Mouse (Mus musculus) thymus, adult 2 months (tissue): Measurements from ENCODE around the gene Olfr172.

Experiments used
- CTCF ChIP-seq: fragments of 200-500 bp; IDR thresholded peaks from 2 replicates; pipeline ENCODE4 v1.5.1; 2012; ENCODE audit warnings: mild to moderate bottlenecking, control low read depth, low read length, moderate library complexity, borderline replicate concordance; ENCODE audit not compliant: control insufficient read depth, poor library complexity, insufficient read depth; ENCODE audit errors: extremely low read depth
- POLR2A ChIP-seq: fragments of 200-500 bp; IDR thresholded peaks from 2 replicates; pipeline ENCODE4 v1.6.1; 2012; ENCODE audit warnings: mild to moderate bottlenecking, low read length, control low read depth, moderate library complexity; ENCODE audit not compliant: control insufficient read depth, poor library complexity, insufficient read depth; ENCODE audit errors: extremely low read depth

- TF ChIP-seq CTCF (no peak), POLR2A (no peak)
These were observed 49.8 kb downstream of the Olfr172 start for GRCm38 (mm10) chr16:58713128-58713527.
